Mouse (Mus musculus) heart, postnatal 36 days (tissue): ENCODE measurements at regions not wholly inside any gene's neighbourhood (a gene's known extent, or its start where the extent isn't known, plus 50 kb on each side); places are given as distances from the start of the nearest gene placed in this dataset.

Experiments
- DNase-seq, 2 experiments: peaks; one replicate each; pipeline ENCODE4 v3.0.0; 2021 to 2022
- intact Hi-C: fragments of 180-260 bp; cut with DNase I; formaldehyde crosslinking; loops from one replicate; pipeline ENCODE4 v1.15.1; 2025

DNA sequence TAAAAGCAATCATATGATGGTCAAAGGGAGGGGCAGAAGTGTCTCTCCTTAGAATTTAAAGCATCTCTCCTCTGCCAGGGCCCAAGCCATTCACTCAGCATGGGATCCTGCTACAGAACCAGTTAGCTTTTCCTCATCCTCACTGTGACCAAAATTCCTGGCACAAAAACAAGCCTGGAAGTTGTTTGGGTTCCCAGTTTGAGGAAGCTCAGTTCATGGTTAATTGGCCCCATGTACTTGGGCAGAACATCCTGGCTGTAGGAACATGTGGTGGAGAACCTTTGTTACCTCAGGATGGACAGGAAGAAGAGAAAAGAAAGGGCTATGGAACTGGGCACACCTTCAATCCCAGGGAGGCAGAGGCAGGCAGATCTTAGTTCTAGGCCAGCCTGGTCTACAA is 52.4 kb upstream of the Mfge8 start:
- intact Hi-C loops, result no loop called here
- no peak for DNase-seq

DNA sequence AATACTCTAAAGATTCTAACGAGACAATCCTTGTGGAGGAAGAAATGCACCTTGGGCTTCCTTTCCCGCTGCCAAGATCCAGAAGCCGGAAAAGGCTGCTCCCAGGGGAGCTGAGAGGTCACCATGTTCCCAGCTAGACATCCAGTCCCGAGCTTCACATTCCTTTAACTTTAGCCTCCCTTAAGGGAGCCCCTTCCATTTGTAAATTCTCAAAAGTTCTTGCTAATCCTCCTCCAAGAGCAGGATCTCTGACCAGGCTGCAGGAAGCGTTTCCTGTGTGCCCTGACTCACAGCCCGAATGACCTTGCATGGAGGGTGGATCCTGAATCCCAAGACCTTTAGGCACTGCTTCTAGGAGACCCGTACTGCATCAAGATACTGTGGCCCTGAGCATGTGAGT is 53.5 kb upstream of the Mfge8 start:
- intact Hi-C loops, result no loop called here
- DNase-seq, result peak; percentile 57 to 58

DNA sequence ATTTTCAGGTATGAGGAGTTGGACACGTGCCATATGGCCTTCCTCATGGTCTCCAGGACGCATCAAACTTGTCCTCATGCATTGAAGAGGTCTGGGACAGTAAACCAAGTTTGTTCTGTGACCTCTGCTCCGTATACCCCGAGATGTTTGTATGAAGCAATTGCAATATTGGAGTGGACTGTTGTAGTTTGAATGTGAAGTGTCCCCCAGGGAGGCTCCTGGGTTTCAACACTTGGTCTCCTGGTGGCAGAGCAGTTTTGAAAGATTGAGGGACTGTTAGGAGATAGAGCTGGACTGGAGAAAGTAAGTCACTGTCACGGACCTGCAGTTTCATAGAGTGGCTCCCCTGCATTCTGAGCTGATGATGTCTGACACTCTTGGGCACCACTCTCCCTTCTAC is 54.6 kb upstream of the Mfge8 start:
- intact Hi-C loops, result no loop called here
- DNase-seq, result no peak

DNA sequence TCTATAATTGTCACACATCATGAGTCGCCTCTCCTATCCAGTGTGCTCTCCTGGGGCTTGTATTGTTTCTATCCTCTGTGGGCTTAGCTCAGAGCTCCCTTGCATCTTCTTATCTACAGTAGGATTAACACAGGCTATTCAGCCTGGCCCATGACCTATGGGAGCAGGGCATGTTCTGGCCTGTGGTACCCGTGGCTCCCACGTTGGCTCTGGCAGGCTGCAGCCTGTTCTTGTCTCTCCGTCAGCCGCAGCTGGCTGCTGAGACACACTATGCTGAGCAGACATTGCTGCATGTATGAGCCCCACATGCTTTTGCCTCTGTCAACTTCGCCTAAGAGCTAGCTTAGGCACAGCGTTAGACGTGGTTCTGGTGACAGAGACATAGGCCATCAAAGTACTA is 58.3 kb upstream of the Mfge8 start:
- intact Hi-C loops, result no loop called here
- no peak for DNase-seq

DNA sequence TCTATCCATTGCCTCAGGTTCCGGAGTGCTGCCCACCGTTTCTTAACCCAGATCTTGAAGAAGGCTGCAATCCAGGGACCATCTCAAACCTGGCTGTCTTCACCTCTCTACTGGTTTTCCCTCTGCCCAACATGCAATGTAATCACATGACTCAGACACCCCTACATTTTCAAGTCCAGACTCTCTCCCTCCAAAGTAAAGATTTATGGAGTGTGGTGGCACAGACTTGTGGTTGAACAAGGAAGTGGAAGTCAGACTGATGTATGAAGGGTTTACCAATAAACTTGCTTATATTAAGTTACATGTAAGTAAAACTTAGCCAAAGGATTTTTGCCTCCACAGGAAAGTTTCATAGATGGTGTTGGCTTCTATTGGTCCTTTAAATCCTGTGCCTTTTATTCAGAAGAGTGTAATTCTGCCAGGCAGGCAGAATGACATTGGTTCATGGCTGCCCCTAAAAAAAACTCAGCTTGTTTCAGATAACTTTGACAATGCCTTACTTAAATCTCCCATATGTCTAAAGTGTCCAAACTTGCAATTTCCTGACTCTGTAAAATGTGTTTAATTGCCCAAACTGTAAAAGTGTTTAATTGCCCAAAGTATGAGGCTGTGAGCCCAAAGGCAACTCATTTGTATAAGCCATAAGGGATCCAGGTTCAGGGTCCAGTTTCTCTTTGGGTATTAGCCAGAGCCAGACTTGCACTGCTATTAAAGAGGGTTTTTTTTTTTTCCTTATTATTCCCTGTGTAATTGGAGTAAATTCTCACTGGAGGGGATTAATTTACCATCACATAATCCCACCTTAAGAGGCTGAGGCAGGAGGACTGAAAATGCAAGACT is 61.7 kb upstream of the Mfge8 start:
- no peak for DNase-seq
- intact Hi-C loops, result no loop called here

DNA sequence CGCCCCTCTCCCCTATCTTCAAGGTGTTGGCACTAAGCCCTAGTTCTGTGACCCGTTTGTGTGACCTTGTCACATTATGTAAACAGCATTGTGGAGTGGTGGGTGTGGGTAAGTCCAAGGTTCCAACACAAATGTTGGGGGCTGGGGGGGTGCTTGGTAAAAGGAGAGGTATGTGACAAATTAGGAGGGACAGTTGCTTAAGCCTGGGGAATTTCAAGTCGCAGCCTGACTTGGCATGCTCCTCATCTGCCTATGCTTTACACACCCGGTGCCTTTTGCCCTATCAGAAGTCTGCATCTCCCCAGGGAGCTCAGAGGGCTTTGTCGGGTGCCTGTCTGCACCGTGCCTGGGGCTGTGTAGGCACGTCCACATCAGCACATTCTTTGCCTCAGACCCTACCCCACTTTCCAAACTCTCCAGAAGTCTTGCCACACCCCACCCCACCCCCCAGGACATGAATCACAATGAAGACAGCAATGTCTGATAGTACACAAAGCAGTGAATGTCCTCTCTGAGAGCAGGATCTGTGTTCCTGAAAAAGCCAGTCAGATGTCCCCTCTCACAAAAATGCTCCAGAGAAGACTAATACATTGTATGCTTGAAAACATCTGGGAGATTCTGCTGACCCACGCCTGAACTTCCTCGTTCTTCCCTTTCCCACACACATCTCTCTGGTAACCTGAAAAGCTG is 61.6 kb upstream of the Abhd2 start:
- intact Hi-C loops, result no loop called here
- no peak for DNase-seq

DNA sequence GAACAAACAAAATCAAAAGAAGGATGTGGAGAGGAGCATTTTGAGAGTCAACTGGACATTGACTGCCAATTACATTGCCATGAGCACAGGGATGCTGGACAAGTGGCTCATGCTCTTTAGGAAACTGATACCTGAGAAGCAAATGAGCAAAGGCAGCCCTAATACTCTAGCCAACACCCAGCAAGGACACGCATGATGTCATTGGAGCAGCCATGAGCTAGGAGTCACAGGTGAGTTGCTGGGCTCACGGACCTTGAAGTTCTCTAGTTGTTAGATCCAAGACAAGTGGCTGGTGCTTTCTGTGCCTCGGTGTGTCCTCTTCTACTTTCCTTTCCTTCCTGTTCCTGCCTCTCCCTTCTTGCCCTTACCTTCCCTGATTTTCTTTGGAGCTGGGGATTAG is 60.8 kb upstream of the Abhd2 start:
- intact Hi-C loops, result no loop called here
- no peak for DNase-seq

DNA sequence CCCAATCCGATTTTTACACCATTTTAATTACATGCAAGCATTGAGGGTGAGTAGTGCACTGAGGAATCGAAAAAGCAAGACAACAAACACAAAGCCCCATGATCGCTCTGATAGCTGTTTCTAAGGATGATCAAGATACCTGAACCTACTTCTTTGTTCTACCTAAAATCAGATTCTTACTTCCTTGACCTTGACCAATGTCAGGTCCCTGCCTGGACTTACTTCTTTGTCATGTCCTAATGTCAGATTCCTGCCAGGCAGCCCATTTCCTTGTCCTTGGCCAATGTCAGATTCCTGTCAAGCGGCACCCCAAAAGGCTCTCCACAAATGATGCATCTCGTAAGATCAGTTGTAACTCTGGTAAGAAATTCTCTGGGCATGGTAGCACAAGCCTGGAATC is 58.0 kb upstream of the Abhd2 start:
- DNase-seq, result no peak
- intact Hi-C loops, result no loop called here

DNA sequence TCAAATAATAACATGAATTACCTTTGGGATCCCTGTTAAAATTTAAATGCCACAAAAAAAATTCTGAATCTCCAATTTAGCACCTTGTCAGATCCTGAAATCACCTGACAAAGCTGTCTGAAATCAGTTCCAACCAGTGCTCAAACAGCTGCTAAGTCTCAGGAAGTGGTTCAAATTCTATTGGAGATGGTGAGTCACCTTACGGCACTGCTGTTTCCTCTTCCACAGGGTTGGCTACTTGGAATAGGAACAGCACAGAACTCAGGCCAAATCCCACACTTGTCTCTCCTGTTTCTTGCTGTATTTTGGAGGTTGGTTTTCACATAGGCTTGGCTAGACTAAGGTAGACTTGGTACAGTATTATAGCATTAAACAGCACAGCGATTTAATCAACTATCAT is 55.8 kb upstream of the Abhd2 start:
- intact Hi-C loops, result no loop called here
- DNase-seq, result no peak

DNA sequence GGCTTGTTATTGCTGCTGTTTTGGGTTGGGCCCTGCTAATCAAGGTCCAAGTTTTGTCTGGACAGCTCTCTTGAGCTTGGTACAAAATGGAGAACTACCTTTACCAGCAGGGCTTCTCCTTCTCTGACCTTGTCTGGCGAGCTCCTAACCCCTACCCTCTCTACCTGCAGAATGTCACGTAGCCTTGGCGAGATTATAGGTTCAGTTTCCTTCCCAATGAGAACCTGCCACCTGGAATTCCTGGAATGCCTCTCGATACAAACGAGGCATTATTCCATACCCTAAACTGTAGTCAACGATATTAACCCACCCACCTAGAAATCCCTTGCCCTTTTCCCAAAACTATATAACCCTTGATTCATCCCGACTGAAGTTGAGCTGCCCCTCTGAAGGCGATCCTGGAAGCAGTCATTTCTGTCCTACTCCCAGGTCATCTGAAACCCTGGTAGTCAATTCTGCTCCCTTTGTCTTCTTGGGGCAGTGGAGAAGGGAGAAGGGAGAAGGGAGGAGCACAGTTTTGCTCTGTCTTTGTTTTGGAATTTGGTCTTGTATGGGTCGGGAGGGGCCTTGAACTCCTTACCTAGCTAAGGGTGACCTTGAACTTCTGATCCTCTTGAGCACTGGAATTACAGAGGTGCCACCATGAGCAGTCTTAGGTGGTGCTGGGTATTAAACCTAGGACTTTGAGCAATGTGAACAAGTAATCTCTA is 50.2 kb upstream of the Abhd2 start:
- intact Hi-C loops, result no loop called here
- no peak for DNase-seq
